Mouse (Mus musculus): ENCODE data around the gene Slc31a1.

Gene Slc31a1

DNA sequence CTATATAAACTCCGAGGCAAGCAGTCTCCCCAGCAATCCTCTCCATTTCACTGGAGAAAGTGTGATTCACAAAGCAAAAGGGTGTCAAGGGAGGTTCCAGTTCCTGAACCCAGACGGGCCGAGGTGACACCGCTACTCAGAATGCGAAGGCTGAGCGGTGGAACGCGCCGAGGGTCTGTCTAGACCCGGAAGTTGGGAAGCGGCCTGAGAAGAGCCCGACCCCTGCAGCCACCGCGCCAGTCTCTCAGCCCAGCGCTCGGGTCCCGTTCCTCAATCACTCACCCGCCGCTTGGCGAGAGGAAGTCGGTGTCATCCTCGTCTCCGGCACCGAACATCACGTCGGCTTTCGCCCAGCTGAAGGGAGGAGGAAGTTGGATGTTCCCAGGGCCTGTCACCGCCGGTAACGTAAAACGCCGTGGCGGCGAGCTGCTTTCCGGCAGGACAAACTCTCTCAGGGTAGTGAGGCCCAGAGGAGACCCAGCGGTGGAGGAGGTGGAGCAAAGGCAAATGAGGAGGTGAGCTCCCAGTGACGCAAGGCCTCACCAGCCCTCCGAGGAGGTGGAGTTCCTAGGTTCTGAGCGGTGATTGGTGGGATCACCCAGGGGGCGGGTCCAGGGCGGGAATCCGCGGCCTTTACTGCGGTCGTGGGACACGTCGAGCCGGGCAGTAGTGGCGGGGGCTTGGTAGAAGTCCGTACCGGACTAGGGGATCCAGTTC is at the start of gene Slc31a1, which contains the start of gene Fkbp15:
Gene Slc31a1, plus strand, starts transcription at position 640 of the 717 bp plus-strand sequence.
Gene Fkbp15, minus strand, starts transcription at position 461 of the 717 bp plus-strand sequence.
- peak; percentile 92 to 96 for DNase-seq (ENCODE audit: low spot score in 2 of 2)

DNA sequence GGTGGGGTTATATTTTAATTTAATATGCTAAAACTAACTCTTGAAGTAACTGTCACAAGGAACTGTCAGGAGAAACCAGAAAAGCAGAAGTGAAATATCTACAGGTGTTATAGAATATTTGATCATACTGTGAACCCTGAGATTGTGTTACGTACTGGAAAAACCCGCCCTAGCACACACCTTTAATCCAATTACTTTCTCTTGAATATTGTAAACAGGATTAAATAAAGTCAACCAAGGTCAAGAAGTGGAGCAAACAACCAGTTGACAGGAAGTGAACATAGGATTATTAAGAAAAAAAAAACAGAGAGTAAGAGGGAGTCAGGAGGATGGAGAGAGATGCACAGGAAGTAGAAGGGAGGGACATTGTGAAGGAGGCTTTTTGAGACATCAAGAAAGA is 47.7 kb upstream of the Slc31a1 start:
- DNase-seq (ENCODE audit: low spot score in 2 of 2): no peak

DNA sequence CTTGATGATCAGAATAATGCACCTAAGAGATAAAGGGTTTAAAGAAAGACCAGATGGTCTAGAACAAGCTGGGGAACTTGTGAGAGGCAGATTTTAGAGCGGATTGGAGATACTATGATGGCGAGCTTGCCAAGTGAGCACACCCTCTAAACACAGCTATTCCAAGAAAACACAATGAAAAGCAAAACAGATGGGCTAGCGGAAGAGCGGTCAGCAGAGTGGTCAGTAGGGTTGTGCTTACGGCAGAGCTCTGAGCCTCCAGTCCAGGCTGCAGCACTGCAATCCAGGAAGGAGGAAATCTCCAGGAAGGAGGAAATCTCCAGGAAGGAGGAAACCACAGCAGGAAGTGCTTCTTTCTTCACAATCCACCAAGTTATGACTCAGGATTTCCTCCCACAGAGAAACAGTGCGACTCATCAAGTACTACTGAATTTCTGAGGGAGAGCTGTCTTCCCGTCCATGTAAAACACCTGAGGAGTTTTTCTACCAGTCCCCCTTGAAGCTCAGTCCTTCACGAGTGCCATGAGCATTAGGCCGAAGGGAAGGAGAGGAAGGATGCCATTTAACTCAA is 46.8 kb upstream of the Slc31a1 start:
- DNase-seq (ENCODE audit: low spot score in 2 of 2): no peak

DNA sequence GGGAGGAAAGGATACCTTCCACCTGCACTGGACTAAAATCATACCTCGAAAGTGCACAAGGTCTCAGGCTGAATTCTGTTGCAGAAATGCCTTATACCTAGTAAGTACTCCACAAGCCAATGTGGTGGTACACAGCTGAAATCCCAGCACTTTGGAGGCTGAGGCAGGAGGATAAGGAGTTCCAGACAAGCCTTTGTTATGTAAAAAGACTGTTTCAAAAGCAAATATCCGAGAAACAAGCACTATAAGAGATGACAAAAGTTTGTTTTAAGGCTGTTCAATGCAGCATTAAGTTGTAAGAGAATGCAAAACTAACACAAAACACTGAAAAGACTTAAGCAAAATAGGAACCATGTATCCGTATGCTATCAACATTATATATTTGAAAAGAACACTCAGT is 46.0 kb upstream of the Slc31a1 start:
- no peak for DNase-seq (ENCODE audit: low spot score in 2 of 2)

DNA sequence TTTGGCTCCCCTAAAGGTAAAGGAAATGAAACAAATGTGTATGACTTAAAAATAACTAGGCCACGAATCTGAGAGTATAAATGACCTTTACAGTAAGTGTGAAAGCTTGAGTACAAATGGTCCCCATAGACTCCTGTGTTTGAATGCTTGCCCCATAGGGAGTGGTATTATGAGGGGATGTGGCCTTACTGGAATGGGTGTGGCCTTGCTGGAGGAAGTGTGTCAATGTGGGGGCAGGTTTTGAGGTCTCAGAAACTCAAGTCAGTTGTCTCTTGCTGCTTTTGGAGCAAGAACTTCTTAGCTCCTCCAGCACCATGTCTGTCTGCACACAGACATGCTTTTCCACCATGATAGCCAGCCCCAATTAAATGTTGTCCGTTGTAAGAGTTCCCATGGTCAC is 44.1 kb upstream of the Slc31a1 start:
- DNase-seq (ENCODE audit: low spot score in 2 of 2): no peak

DNA sequence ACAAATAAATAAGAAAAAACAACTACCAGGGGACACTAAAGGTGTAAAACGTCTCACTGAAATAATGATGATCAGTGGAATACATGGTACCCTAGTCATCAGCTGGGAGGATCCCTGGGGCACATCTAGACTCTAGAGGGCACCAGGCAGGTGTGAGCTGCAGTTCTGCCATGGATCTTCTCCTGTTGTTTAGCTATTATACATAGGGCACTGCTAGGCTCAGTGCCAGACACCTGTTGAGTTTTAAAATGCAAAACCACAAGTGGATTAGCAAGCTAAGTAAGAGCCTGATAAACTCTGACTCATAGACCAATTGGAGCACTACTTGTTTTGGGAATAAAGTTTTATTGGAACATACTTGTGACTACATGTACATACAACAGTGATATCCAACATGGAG is 42.2 kb upstream of the Slc31a1 start:
- no peak for DNase-seq (ENCODE audit: low spot score in 2 of 2)

DNA sequence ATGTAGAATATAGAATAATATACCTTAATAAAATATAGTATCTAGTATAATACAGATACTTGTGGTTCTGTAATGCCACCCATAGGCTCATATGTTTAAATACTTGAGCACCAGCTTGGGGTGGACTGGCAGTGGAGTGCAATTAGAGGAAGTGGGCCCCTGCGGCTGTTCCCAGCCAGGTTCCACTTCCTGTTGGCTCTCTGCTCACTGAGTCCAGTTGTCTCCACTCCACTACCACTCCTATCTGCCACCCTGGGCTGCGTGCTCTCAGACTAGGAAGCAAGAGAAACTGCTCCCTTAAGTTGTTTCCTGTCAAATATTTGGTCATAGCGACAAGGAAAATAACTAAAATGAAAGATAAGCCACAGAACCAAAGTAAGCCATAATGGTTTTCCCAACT is 37.8 kb upstream of the Slc31a1 start:
- DNase-seq (ENCODE audit: low spot score in 2 of 2): no peak

DNA sequence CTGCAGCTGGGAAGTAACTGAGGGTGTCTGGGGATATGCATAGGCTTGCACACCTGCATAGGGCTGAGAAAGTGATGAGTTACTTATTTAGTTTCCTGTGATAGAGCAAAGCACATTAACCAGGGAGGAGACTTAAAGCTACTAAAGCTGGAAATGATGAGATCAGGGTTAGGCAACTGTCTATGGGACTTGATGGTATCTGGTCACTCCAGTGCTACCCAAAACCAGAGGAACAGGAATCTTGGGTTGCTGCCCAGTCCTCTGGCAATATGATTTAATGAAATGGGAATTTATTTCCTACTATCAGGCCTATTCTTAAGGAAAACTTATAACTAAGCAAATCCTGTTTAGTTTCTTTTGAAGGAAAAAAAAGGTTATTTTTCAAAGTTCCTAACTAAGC is 34.4 kb upstream of the Slc31a1 start:
- no peak for DNase-seq (ENCODE audit: low spot score in 2 of 2)

DNA sequence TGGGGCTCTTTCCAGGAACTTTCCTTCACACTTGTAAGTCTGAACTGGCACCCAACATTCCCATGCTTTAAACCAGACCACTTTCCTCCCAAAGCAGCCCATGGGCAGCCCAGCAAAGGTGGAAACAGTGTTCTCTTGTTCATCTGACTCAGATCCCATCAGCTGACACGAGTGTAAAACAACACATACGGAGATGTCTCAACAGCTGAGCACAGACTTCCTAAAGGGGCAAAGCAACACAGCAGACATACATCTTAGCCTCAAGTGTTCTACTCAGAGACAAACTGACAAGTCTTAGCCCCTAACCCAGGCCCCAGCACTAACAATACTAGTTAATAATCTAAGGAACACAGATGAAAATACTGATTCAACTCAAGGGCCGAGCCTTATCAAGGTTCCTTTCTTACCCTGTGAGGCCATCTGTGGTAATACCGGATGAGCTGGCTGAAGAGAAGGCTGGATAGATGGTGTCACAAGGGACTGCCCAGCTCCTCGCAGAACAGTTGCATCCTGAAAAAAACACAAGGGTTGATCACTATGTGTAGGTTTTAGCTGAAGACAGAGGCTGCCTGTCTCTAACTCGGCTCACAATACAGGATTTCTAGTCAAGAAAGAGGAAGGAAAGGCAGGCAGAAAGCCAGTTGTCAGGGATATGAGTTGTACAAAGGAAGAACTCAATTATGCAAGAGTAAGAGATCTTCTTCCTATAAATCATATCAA is 31.4 kb upstream of the Slc31a1 start:
- no peak for DNase-seq (ENCODE audit: low spot score in 2 of 2)

DNA sequence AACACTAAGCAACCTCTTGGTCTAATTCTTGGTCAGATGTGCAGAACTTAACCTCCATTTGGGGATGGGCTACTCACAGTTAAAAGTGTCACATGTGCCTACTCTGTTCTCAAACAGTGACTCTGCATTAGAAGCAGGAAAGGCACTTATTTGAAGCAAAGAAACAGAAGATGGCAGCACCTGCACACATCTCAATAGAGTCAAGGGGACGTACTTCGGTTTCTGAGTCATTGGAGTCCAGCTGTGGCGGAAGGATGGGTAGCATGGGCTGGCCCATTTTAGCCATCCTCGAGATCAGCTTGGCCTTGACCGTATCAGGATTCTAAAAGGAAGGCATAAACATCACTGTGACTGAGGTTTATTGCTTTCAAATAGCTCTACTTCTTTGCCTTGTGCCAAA is 28.6 kb upstream of the Slc31a1 start:
- DNase-seq (ENCODE audit: low spot score in 2 of 2): no peak

DNA sequence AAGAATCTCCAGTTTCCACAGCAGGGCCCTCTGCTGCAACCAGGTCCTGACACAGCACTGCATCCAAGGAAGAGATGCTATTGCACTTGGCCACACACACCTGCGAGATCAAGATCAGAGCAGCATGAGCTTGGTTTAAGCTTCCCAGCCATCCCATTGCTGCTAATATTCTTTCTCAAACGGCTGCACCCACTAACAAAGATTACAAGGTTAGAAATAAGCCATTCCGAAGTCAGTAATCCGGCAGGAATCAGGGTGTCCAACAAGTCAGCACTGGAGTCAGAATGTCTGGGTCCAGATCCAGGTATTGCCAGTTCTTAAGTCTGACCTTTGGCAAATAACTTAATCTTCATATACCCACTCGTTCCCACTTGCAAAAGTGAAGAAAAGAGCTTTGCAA is 22.0 kb upstream of the Slc31a1 start:
- no peak for DNase-seq (ENCODE audit: low spot score in 2 of 2)

DNA sequence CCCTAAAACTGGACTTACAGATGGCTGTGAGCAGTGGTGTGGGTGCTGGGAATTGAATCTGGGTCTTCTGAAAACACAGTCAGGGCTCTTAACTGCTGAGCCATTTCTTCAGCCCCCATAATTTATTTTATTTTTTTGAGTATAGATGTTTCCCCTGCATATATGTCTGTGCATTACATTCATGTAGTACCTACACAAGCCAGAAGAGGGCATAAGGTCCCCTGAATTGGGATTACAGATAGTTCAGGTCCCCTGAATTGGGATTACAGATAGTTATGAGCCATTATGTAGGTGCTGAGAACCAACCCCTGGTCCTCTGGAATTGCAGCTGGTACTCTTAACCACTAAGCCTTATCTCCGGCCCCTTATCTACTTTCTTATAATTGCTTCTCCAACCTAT is 16.5 kb upstream of the Slc31a1 start:
- no peak for DNase-seq (ENCODE audit: low spot score in 2 of 2)

DNA sequence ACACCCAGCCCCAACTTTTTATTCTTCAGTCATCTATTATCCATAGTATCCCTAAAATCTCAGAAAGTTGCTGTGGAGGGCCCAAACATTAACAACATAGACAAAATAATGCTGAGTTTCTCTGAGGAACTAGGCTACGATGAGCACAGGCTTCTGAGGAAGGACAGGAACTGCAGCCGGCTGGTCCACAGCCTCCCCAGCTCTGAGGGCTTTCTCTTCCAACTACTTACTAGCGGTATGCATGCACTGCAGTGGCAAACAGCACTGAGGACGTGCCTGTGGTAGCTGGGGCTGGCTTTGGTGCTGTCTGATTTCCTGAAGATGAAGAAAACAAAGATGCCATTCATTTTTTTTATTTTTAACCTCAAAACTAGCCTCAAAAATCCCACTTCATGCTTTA is 14.7 kb upstream of the Slc31a1 start:
- DNase-seq (ENCODE audit: low spot score in 2 of 2): no peak

DNA sequence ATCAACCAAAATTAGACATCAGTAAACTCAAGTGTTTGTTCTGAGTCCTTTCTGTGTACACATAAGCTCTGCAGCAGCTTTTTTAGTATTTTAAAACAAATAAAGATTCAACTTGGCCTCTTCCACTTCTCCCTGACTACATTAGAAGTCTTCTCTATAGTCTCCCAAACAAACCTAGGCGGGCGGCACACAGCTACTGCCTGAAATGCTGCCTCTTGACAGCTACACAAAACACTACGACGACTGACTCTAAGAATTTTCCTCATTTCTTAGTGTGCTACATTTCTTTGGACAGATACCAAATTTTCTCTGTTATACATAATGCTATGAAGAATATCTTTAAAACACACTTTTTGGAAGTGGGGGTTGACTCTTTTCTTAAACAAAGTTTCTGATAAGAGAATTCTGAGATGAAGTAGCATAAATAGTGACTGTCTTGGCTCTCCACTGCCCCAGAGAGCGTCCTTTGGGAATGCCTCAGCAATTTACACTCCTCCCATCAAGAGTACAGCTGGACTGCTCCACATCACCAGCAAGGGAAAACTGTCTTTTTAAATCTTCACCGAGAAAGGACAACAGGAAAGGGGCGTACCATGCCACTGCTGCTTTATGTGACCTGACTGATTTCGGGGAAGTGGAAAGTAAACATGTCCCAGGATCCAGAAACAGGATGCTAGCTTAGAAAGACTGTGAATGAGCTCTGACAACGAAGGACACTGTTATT is 12.8 kb upstream of the Slc31a1 start:
- DNase-seq (ENCODE audit: low spot score in 2 of 2): no peak

DNA sequence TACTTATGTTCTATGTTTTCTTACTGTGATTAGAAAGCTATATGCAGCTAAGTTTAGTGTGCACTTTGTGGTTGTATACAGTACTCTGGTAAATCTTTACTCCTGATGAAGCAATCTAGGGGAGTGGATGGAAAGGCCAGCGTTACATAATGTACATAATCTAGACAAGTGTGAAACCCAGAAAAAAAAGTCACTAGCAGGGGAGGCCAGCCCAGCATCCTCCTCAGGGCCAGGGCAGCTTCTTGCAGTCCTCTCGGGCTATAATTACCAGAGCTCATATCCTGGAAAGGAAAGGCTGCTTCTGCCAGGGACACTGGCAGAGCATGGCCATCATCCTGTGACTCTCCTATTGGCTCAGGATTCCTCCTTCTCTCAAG is 12.2 kb upstream of the Slc31a1 start:
- DNase-seq (ENCODE audit: low spot score in 2 of 2): no peak

DNA sequence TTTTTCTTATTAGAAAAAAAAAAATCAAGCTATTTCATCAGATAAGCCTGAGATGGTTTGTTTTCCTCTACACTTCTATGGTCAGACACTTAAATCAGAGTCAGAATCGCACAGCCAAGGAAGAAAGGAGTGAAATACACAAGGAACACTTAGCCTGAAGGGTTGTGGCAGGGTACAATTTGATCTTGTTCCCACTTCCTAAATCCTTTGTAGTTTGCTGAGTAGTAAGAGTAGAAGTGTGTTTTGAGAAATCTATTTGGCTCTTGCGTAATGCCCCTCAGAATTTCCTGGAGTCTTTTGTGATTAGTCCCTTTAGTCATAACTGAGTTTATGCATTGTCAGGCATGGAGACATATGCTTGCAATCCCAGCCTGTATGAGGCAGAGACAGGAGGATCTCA is 11.2 kb upstream of the Slc31a1 start:
- DNase-seq (ENCODE audit: low spot score in 2 of 2): no peak

DNA sequence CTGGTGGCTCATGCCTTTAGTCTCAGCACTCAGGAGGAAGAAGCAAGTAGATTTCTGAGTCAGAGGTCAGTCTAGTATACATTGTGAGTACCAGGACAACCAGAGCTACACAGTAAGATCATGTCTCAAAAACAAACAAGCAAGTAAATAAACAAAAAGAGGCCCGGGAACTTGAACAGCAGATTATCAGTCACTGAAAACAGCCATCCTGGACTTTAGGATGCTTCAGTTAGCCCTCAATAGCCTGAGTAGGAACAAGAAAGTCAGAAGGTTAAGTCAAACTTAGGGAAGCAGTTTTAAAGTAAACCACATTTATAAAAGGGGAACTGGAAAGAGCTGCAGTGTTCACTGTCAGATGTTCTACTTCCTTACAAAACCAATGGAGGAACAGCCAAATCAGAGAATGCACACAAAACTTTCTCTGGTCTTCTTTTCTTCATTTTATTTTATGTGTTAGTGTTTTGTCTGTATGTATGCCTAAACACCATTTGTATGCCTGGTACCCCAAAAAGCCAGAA is 2.8 kb upstream of the Slc31a1 start:
- DNase-seq (ENCODE audit: low spot score in 2 of 2): no peak

DNA sequence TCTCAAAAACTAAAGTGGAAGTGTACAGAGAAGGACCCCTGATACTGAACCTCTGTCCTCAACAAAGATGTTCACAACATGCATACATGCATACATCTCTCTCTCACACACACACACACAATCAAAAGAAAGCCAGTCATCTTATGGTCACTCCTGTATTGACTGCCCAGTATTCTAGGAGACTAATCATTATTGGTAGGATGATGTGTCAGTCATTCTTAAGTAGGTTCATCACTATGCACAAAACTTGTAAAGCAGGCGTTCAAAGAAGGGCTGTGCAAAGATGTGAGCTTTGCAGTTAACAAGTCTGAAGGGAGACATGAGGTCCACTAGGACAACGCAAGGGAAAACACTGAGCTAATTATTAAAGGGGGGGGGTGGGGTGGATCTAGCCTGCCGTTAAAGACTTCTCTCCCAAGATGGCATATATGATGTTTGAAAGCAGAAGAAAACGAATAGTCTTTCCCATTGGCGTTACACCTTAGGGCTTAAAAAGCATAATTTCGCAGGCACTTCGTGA is 1.2 kb upstream of the Slc31a1 start:
- no peak for DNase-seq (ENCODE audit: low spot score in 2 of 2)

DNA sequence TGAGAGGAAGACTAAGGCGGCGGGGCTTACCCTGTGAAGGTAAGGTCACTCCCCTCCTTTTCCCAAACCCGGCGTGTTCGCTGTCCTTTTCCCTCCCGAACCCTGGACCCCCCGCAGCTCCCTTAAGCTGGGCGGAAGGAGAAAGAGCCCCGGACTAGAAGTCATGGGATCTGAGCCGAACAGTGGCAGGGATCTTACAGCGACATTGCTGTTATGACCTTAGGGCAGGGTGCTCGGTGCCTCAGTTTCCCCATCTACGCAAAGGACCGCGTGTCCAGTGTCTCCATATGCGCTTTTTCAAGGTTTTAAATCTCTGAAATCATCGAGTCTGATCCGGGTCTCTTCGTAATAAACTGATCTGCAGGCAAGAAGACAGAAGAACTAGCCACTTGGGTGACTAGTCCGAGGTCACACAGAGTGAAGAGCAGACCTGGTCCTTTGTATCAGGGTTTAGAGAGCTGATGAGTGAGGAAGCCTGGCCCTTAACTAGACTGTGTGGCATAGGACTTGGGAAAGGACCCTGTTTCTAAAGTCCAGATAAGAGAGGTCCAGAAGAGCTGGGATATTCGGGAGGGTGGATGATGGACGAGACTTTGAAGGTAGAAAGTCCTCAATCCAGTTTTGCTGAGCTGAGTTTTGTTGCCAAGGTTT is 403 bp downstream of the Slc31a1 start:
- peak in 1 of 2 experiments; percentile 3 for DNase-seq (ENCODE audit: low spot score in 2 of 2)

DNA sequence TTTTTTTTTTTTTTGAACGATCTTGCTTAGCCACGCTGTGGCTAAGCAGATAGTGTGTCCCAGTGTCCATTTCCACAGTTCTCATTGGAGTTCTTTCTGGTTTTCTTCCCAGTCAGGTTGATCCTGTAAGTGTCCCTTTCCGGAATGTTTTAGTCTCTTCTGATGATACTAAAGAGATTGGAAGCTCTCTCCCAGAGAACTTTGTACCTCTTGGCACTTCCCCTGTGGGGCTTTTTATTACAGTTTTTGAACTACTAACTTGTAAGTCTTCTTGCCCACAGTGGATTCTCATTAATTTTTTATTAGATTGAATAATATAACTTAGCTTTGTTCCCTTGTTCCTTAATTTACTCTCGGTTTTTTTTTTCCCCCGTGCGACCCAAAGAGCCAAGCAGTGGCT is 1.0 kb downstream of the Slc31a1 start:
- DNase-seq (ENCODE audit: low spot score in 2 of 2): no peak

DNA sequence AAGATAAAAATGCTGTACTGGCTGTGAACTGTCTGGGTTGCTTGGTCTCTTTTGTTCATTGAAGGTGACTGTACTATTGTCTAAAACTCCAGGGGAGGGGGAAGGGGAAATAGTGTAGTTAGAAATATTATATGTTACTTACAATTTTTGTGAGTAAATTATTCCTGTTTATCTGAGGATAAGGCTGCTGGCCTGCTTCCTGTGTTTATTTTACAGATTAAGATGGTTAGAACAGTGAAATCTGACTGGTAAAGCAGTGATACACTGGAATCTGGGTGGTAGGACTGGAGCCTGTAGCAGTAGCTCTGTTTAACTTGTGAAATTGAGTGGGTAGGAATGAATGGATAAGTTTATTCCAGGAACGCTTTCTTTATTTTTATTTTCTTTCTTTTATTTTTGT is 1.5 kb downstream of the Slc31a1 start:
- no peak for DNase-seq (ENCODE audit: low spot score in 2 of 2)

DNA sequence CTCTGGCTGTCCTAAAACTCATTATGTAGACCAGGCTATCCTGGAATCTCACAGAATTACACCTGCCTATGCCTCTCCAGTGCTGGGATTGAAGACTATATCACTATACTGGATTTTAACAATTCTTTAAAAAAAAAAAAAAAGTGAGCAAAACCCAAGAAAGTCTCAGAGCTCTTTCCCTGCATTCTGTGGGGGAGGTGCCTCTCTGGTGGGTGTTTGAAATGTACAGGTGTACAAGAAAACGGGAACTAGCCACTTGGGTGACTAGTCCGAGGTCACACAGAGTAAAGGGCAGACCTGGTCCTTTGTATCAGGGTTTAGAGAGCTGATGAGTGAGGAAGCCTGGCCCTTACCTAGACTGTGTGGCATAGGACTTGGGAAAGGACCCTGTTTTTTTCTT is 1.9 kb downstream of the Slc31a1 start:
- no peak for DNase-seq (ENCODE audit: low spot score in 2 of 2)

Data from urinary bladder, adult 18-20 months (tissue).